In the genomic region with DNA sequence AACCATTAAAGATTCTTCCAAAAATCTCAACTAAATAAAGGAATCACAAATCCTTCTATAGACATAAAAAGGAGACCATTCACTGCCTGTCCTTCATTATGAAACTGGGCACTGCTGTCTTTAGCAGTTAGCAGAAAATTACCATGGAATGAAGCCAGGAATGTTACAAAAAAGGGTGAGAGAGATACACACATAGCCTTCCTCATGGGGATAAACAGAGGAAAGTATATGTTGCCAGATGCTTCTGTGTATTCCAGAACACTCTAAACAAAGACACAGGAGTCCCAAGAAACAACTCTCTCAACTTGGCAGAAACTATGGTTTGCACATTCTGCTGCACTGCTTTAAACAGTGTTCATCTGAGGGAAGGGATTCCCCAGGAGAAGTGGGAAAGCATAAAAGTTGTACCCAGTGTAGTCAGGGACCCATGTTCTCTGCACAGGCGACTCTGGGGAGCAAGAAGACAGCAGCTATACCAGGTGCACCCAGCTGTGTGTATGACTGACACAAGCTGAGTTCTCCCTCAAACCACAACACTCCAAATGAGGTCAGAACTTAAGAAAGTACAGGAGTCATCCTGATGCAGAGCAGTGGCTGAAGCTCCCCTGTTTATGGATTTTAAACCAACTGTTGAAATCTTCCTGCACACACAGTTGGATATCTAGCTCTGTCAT, we compare ENCODE assay signal across 14 mouse cellular contexts. TPM values are rescaled to one million over a fixed set of nuclear protein-coding genes. Genes with fewer than 3 reads are reported as not detected.
DNase-seq lines count a peak whose midpoint lies in the region; ATAC-seq lines count a peak whose summit lies in the region.
"Had no signal": no experiment of that assay in that cellular context is flagged by ENCODE, and none has a peak within 500 bp of the region (broad histone marks: within the 10 kb centered on the region; RNA-seq: fewer than 3 reads in every experiment).

No protein-coding gene starts in this region.

- no peaks in the 10 kb centered on the region for H3K27me3 ChIP-seq in heart, embryonic 16.5 days (ENCODE audit: control insufficient read depth, insufficient read depth, low read length)
- H3K27me3 ChIP-seq in stomach, embryonic 14.5 days (ENCODE audit: control insufficient read depth, insufficient read depth, low read length): no peaks in the 10 kb centered on the region
- H3K27me3 ChIP-seq: limb, embryonic 15.5 days had no signal

- H3K4me2 ChIP-seq in heart, embryonic 16.5 days (ENCODE audit: low read depth, low read length): no peak overlapping the region
- H3K4me2 ChIP-seq in stomach, embryonic 14.5 days (replicated peaks; ENCODE audit: low read depth, low read length): no peak overlapping the region
- H3K4me2 ChIP-seq: limb, embryonic 15.5 days had no signal

- ATAC-seq in heart, embryonic 16.5 days (replicated peaks; ENCODE audit: extremely low read depth, insufficient read depth, low FRiP score): 0 out of 2 replicates have a peak, but pooled peaks have one; percentile 18
- no peak for ATAC-seq in stomach, embryonic 14.5 days (ENCODE audit: insufficient number of reproducible peaks, insufficient read depth, low FRiP score, low read depth)
- ATAC-seq: forebrain, postnatal 0 days had no signal

- no peak overlapping the region for H3K27ac ChIP-seq in heart, embryonic 16.5 days (ENCODE audit: low read length)
- H3K27ac ChIP-seq in stomach, embryonic 14.5 days (ENCODE audit: low read length): peak overlapping the region; percentile 66; the same call in 1 of the 2 replicates
- H3K27ac ChIP-seq: limb, embryonic 15.5 days; macrophage had no signal

- DNase-seq in heart, postnatal 4 days: no peak
- DNase-seq in lung, postnatal 10 days: peak; percentile 32
- DNase-seq in lung, postnatal 36 days: no peak
- DNase-seq in thymus, postnatal 4 days: peak; percentile 32
- DNase-seq in spleen, postnatal 10 days (ENCODE audit: low spot score in 2 of 2): no peak
- DNase-seq: adrenal gland, postnatal 36 days; cerebellum, postnatal 36 days; forebrain, postnatal 0 days; gastrocnemius, postnatal 25 days; kidney, postnatal 10 days had no signal

- no peaks in the 10 kb centered on the region for H3K9me3 ChIP-seq in heart, embryonic 16.5 days (replicated peaks; ENCODE audit: control insufficient read depth, low read length)
- no peaks in the 10 kb centered on the region for H3K9me3 ChIP-seq in stomach, embryonic 14.5 days (ENCODE audit: control insufficient read depth, low read depth, low read length)
- H3K9me3 ChIP-seq: limb, embryonic 15.5 days had no signal

- 53% methylated on average over 1 of the region's 1 CpGs for WGBS in heart, embryonic 16.5 days
- 53% methylated on average over 1 of the region's 1 CpGs for WGBS in stomach, embryonic 14.5 days

- H3K4me1 ChIP-seq in heart, embryonic 16.5 days (ENCODE audit: control insufficient read depth, insufficient read depth, low read length): peaks cover 4% of the 10 kb centered on the region; the same call in 1 of the 2 replicates
- H3K4me1 ChIP-seq in stomach, embryonic 14.5 days (ENCODE audit: control insufficient read depth, insufficient read depth, low read length): no peaks in the 10 kb centered on the region
- H3K4me1 ChIP-seq: limb, embryonic 15.5 days had no signal

- no peak overlapping the region for H3K4me3 ChIP-seq in heart, embryonic 16.5 days (ENCODE audit: low read length)
- H3K4me3 ChIP-seq in stomach, embryonic 14.5 days (ENCODE audit: low read depth, low read length): no peak overlapping the region
- H3K4me3 ChIP-seq: limb, embryonic 15.5 days had no signal

- H3K9ac ChIP-seq in heart, embryonic 16.5 days (ENCODE audit: low read length): no peak overlapping the region
- H3K9ac ChIP-seq in stomach, embryonic 14.5 days (replicated peaks; ENCODE audit: low read depth, low read length): no peak overlapping the region
- H3K9ac ChIP-seq: forebrain, postnatal 0 days; limb, embryonic 15.5 days had no signal

- peaks cover 9% of the 10 kb centered on the region for H3K36me3 ChIP-seq in heart, embryonic 16.5 days (ENCODE audit: control insufficient read depth, insufficient read depth)
- H3K36me3 ChIP-seq in stomach, embryonic 14.5 days (ENCODE audit: control insufficient read depth, insufficient read depth, low read length): peaks cover 21% of the 10 kb centered on the region; the same call in 1 of the 2 replicates

RNA-seq across cellular contexts. Expression of a gene that starts 46.0 kb away (rescaled TPM):
- 55.8 and 64.8 TPM in 2 replicates for polyA plus RNA-seq in heart, embryonic 16.5 days (2015; fragmentation: Nextera tagmentation; extraction: Ambion mirVana)
- total RNA-seq in heart, postnatal 4 days (2021): 10 to 100 TPM; 33.4 to 43.2 TPM
- polyA plus RNA-seq in stomach, embryonic 14.5 days (2014; fragmentation: Nextera tagmentation; extraction: Ambion mirVana): 73.1 and 75.8 TPM in 2 replicates

Comparison
In these comparisons a context has a peak if more than half of its experiments do, and no peak if none do; other contexts are left out.
1. DNase-seq: peak in lung, postnatal 10 days (single experiment) and thymus, postnatal 4 days (single experiment); none in heart, postnatal 4 days (single experiment), lung, postnatal 36 days (single experiment) and spleen, postnatal 10 days (0 of 2).